Mouse (Mus musculus): Measurements from ENCODE around the gene Kmo.

DNA sequence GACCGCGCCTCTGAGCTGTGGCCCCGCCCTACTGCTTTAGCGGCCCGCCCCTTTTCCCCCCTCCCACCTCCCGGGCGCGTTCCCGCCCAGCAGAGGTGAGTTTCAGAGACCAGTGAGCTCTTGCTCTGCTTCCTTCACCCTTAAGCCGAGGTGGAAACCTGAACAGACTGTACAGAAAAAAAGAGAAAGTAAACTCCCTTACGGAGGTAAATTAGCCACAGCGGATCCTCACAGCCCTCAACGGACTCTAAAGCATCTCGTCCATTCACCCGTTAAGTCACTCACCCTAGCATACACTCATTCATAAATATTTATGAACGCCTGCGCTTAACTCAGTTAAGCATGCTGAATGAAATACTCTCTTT is 72.8 kb downstream of the Kmo start:
- TF ChIP-seq ZNF384 (IDR thresholded peaks at IDR 0.05; ENCODE audit: low read depth, low read length) (no peak), HCFC1 (IDR thresholded peaks at IDR 0.05; ENCODE audit: borderline replicate concordance, insufficient read depth, low read length) (no peak)
